Mouse (Mus musculus): ENCODE data around the gene Clps. TPM values are rescaled to one million over a fixed set of nuclear protein-coding genes. Genes with fewer than 3 reads are reported as not detected.

The Clps gene
- polyA plus RNA-seq, 1 experiment: not detected

DNA sequence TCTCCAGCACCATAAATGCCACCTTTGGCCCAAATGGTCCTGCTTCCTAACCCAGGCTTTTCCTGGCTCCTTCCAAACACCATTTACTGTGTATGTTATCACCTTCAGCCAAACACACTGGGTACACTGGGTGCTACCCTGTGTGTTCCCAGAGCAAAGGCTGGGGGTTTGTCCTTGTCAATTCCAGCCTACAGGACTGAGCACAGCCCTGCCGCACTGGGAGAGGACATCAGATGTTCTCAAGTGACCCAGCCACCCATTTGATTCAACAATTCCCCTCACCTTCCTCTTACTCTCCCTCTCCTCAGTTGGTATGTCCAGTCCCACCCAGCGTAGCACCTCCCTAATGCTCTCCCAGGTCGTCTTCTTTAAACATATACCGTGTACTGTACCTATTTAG, 40.0 kb downstream of the Clps start:
- Histone ChIP-seq H3K79me3 (ENCODE audit: low read depth) (no peaks in the 10 kb centered on the region), H3K36me3 (ENCODE audit: control insufficient read depth, insufficient read depth) (no peaks in the 10 kb centered on the region), H3K27me3 (ENCODE audit: control insufficient read depth, insufficient read depth, insufficient read length) (no peaks in the 10 kb centered on the region), H3ac (ENCODE audit: control insufficient read depth, insufficient read length, low read depth) (no peak overlapping the region), H3K79me2 (ENCODE audit: control insufficient read depth, insufficient read depth) (no peaks in the 10 kb centered on the region), H3K4me3 (ENCODE audit: insufficient read depth, poor library complexity, severe bottlenecking) (no peak overlapping the region)
- TF ChIP-seq USF1 (IDR thresholded peaks at IDR 0.05; ENCODE audit: low read depth) (no peak), MYOD1 (IDR thresholded peaks at IDR 0.05; ENCODE audit: control insufficient read depth, insufficient read length, low read depth) (no peak), CEBPB (IDR thresholded peaks at IDR 0.05; ENCODE audit: low read depth) (no peak), FOSL1 (IDR thresholded peaks at IDR 0.05; ENCODE audit: insufficient read depth, low read length, poor library complexity, severe bottlenecking) (no peak), MAX (IDR thresholded peaks at IDR 0.05) (no peak), MYOG (IDR thresholded peaks at IDR 0.05; ENCODE audit: control insufficient read depth, extremely low read depth, insufficient read length) (no peak), CTCF (IDR thresholded peaks at IDR 0.05; ENCODE audit: control insufficient read depth, insufficient read depth, insufficient read length) (no peak)

DNA sequence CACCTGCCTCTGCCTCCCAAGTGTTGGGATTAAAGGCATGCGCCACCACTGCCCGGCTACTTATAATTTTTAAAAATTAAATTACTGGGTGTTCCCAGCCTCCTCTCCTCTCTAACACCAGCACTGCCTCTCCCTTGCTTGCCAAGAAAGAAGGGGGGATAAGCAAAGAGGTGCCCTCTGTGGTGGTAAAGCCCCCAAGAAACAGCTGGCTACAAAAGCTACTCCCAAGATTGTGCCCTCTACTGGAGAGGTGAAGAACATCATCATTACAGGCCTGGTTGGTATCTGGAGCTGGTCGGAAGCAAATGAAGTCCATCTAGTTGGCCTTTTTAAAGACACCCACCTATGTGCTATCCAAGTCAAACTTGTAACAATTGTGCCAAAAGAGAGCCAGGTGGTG, 40.7 kb downstream of the Clps start:
- H3K79me3 ChIP-seq (ENCODE audit: low read depth): no peaks in the 10 kb centered on the region
- no peaks in the 10 kb centered on the region for H3K79me2 ChIP-seq (ENCODE audit: control insufficient read depth, insufficient read depth)
- no peak overlapping the region for H3ac ChIP-seq (ENCODE audit: control insufficient read depth, insufficient read length, low read depth)
- TF ChIP-seq FOSL1 (IDR thresholded peaks at IDR 0.05; ENCODE audit: insufficient read depth, low read length, poor library complexity, severe bottlenecking): no peak
- no peak overlapping the region for H3K4me3 ChIP-seq (ENCODE audit: insufficient read depth, poor library complexity, severe bottlenecking)
- no peaks in the 10 kb centered on the region for H3K36me3 ChIP-seq (ENCODE audit: control insufficient read depth, insufficient read depth)
- no peaks in the 10 kb centered on the region for H3K27me3 ChIP-seq (ENCODE audit: control insufficient read depth, insufficient read depth, insufficient read length)

- Histone ChIP-seq H3K4me3 (ENCODE audit: insufficient read depth, poor library complexity, severe bottlenecking) (no peak overlapping the region), H3K36me3 (ENCODE audit: control insufficient read depth, insufficient read depth) (no peaks in the 10 kb centered on the region), H3K79me2 (ENCODE audit: control insufficient read depth, insufficient read depth) (no peaks in the 10 kb centered on the region), H3ac (ENCODE audit: control insufficient read depth, insufficient read length, low read depth) (no peak overlapping the region), H3K79me3 (ENCODE audit: low read depth) (no peaks in the 10 kb centered on the region), H3K27me3 (ENCODE audit: control insufficient read depth, insufficient read depth, insufficient read length) (no peaks in the 10 kb centered on the region)
- TF ChIP-seq USF1 (IDR thresholded peaks at IDR 0.05; ENCODE audit: low read depth): no peak
- TF ChIP-seq MYOD1 (IDR thresholded peaks at IDR 0.05; ENCODE audit: control insufficient read depth, insufficient read length, low read depth): no peak
- no peak for TF ChIP-seq FOSL1 (IDR thresholded peaks at IDR 0.05; ENCODE audit: insufficient read depth, low read length, poor library complexity, severe bottlenecking)
- TF ChIP-seq MAX (IDR thresholded peaks at IDR 0.05): no peak
- TF ChIP-seq CTCF (IDR thresholded peaks at IDR 0.05; ENCODE audit: control insufficient read depth, insufficient read depth, insufficient read length): no peak
- no peak for TF ChIP-seq CEBPB (IDR thresholded peaks at IDR 0.05; ENCODE audit: low read depth)
- no peak for TF ChIP-seq MYOG (IDR thresholded peaks at IDR 0.05; ENCODE audit: control insufficient read depth, extremely low read depth, insufficient read length)
Measured at GRCm38 (mm10) chr17:28518615-28519071, 41.9 kb downstream of the Clps start.

GRCm38 (mm10) chr17:28517956-28518614, 42.5 kb downstream of the Clps start:
- Histone ChIP-seq H3K79me2 (ENCODE audit: control insufficient read depth, insufficient read depth) (no peaks in the 10 kb centered on the region), H3K4me3 (ENCODE audit: insufficient read depth, poor library complexity, severe bottlenecking) (peak overlapping the region; percentile 18), H3K79me3 (ENCODE audit: low read depth) (no peaks in the 10 kb centered on the region), H3K27me3 (ENCODE audit: control insufficient read depth, insufficient read depth, insufficient read length) (no peaks in the 10 kb centered on the region), H3K36me3 (ENCODE audit: control insufficient read depth, insufficient read depth) (no peaks in the 10 kb centered on the region), H3ac (ENCODE audit: control insufficient read depth, insufficient read length, low read depth) (peak overlapping the region; percentile 50)
- TF ChIP-seq CTCF (IDR thresholded peaks at IDR 0.05; ENCODE audit: control insufficient read depth, insufficient read depth, insufficient read length): no peak
- TF ChIP-seq MAX (IDR thresholded peaks at IDR 0.05): no peak
- no peak for TF ChIP-seq MYOD1 (IDR thresholded peaks at IDR 0.05; ENCODE audit: control insufficient read depth, insufficient read length, low read depth)
- TF ChIP-seq USF1 (IDR thresholded peaks at IDR 0.05; ENCODE audit: low read depth): no peak
- no peak for TF ChIP-seq CEBPB (IDR thresholded peaks at IDR 0.05; ENCODE audit: low read depth)
- TF ChIP-seq FOSL1 (IDR thresholded peaks at IDR 0.05; ENCODE audit: insufficient read depth, low read length, poor library complexity, severe bottlenecking): no peak
- TF ChIP-seq MYOG (IDR thresholded peaks at IDR 0.05; ENCODE audit: control insufficient read depth, extremely low read depth, insufficient read length): no peak

DNA sequence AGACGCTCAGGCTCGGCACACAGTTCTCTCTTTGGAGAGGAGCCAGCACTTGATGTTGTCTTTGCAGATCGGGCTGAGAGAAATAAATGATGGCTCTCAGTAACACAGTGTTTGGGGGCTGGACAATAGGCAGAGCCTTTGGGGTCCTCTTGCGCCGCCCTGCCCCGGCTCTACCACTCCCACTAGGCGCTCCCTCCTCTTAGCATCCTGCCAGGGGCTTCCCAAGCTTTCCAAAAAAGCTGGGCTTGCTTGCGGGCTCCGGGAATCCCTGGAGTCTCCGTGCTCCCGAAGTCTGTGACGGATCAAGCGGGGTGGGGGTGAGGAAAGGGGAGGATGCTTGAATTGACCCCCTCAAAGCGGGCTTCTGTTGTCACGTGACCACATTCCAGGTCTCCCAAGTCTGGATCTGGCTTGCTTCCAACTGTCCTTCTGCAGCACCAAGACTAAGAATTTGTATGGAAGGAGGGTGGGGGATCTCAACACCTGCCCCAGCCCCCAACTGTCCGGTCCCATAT, 43.1 kb downstream of the Clps start, which contains the start of gene Fkbp5:
Fkbp5 (minus strand) TSS at position 87 of the 515 bp plus-strand sequence.
- Histone ChIP-seq H3K79me2 (ENCODE audit: control insufficient read depth, insufficient read depth) (no peaks in the 10 kb centered on the region), H3ac (ENCODE audit: control insufficient read depth, insufficient read length, low read depth) (peak within 1 kb of the TSS; percentile 50), H3K4me3 (ENCODE audit: insufficient read depth, poor library complexity, severe bottlenecking) (peak within 1 kb of the TSS; percentile 18), H3K36me3 (ENCODE audit: control insufficient read depth, insufficient read depth) (no peaks in the 10 kb centered on the region), H3K27me3 (ENCODE audit: control insufficient read depth, insufficient read depth, insufficient read length) (no peaks in the 10 kb centered on the region), H3K79me3 (ENCODE audit: low read depth) (no peaks in the 10 kb centered on the region)
- no peak for TF ChIP-seq MYOG (IDR thresholded peaks at IDR 0.05; ENCODE audit: control insufficient read depth, extremely low read depth, insufficient read length)
- peak; percentile 81 for TF ChIP-seq USF1 (IDR thresholded peaks at IDR 0.05; ENCODE audit: low read depth)

GRCm38 (mm10) chr17:28516881-28517280, 43.7 kb downstream of the Clps start:
- Histone ChIP-seq H3K4me3 (ENCODE audit: insufficient read depth, poor library complexity, severe bottlenecking) (no peak overlapping the region), H3K79me3 (ENCODE audit: low read depth) (no peaks in the 10 kb centered on the region), H3K27me3 (ENCODE audit: control insufficient read depth, insufficient read depth, insufficient read length) (no peaks in the 10 kb centered on the region), H3ac (ENCODE audit: control insufficient read depth, insufficient read length, low read depth) (no peak overlapping the region), H3K36me3 (ENCODE audit: control insufficient read depth, insufficient read depth) (no peaks in the 10 kb centered on the region), H3K79me2 (ENCODE audit: control insufficient read depth, insufficient read depth) (no peaks in the 10 kb centered on the region)
- TF ChIP-seq MYOD1 (IDR thresholded peaks at IDR 0.05; ENCODE audit: control insufficient read depth, insufficient read length, low read depth) (no peak), USF1 (IDR thresholded peaks at IDR 0.05; ENCODE audit: low read depth) (no peak), CEBPB (IDR thresholded peaks at IDR 0.05; ENCODE audit: low read depth) (no peak), MAX (IDR thresholded peaks at IDR 0.05) (no peak), MYOG (IDR thresholded peaks at IDR 0.05; ENCODE audit: control insufficient read depth, extremely low read depth, insufficient read length) (no peak), CTCF (IDR thresholded peaks at IDR 0.05; ENCODE audit: control insufficient read depth, insufficient read depth, insufficient read length) (no peak), FOSL1 (IDR thresholded peaks at IDR 0.05; ENCODE audit: insufficient read depth, low read length, poor library complexity, severe bottlenecking) (no peak)
